Mouse (Mus musculus): ENCODE results near the gene Dmkn. TPM values are rescaled to one million over a fixed set of nuclear protein-coding genes. Genes with fewer than 3 reads are reported as not detected.

Dmkn gene
- polyA plus RNA-seq, 1 experiment from 2014 or later: not detected

GRCm38 (mm10) chr7:30751086-30751669 lies 12.4 kb upstream of the Dmkn start, which contains the start of gene Sbsn:
Sbsn (plus strand) TSS chr7:30751471.
- H3K4me3 ChIP-seq (ENCODE audit: low read depth, low read length): no peak within 1 kb of the TSS
- DNase-seq (ENCODE audit: low spot score, missing footprints) (peak; percentile 49), ATAC-seq (ENCODE audit: low FRiP score) (no peak)
- no peak within 1 kb of the TSS for H3K9ac ChIP-seq (ENCODE audit: low read length)
- no peaks in the 10 kb centered on the region for H3K36me3 ChIP-seq (ENCODE audit: control insufficient read depth, insufficient read depth, low read length)
- peaks cover 4% of the 10 kb centered on the region; the same call in 1 of the 2 replicates for H3K9me3 ChIP-seq (ENCODE audit: control insufficient read depth, low read length)
- H3K27me3 ChIP-seq (ENCODE audit: control insufficient read depth, insufficient read depth, low read length): no peaks in the 10 kb centered on the region
- no peak within 1 kb of the TSS for H3K27ac ChIP-seq (ENCODE audit: low read depth, low read length)
- H3K4me2 ChIP-seq: no peak within 1 kb of the TSS
- H3K4me1 ChIP-seq (ENCODE audit: control insufficient read depth, insufficient read depth, low read length): no peaks in the 10 kb centered on the region
- WGBS: 71% methylated on average over 5 of the region's 5 CpGs

- no peaks in the 10 kb centered on the region for H3K36me3 ChIP-seq (ENCODE audit: control insufficient read depth, insufficient read depth, low read length)
- WGBS: 69% methylated on average over 3 of the region's 3 CpGs
- H3K4me3 ChIP-seq (ENCODE audit: low read depth, low read length): no peak overlapping the region
- ATAC-seq (ENCODE audit: low FRiP score) (no peak), DNase-seq (ENCODE audit: low spot score, missing footprints) (no peak)
- peaks cover 4% of the 10 kb centered on the region; the same call in 1 of the 2 replicates for H3K9me3 ChIP-seq (ENCODE audit: control insufficient read depth, low read length)
- no peak overlapping the region for H3K9ac ChIP-seq (ENCODE audit: low read length)
- no peak overlapping the region for H3K27ac ChIP-seq (ENCODE audit: low read depth, low read length)
- no peaks in the 10 kb centered on the region for H3K4me1 ChIP-seq (ENCODE audit: control insufficient read depth, insufficient read depth, low read length)
- no peak overlapping the region for H3K4me2 ChIP-seq
- H3K27me3 ChIP-seq (ENCODE audit: control insufficient read depth, insufficient read depth, low read length): no peaks in the 10 kb centered on the region
These were observed 6.6 kb upstream of the Dmkn start for GRCm38 (mm10) chr7:30757001-30757400.

GRCm38 (mm10) chr7:30758853-30759252 lies 4.7 kb upstream of the Dmkn start:
- no peak overlapping the region for H3K9ac ChIP-seq (ENCODE audit: low read length)
- DNase-seq (ENCODE audit: low spot score, missing footprints) (no peak), ATAC-seq (ENCODE audit: low FRiP score) (no peak)
- H3K4me2 ChIP-seq: no peak overlapping the region
- no peaks in the 10 kb centered on the region for H3K4me1 ChIP-seq (ENCODE audit: control insufficient read depth, insufficient read depth, low read length)
- peaks cover 4% of the 10 kb centered on the region; the same call in 1 of the 2 replicates for H3K9me3 ChIP-seq (ENCODE audit: control insufficient read depth, low read length)
- no peak overlapping the region for H3K27ac ChIP-seq (ENCODE audit: low read depth, low read length)
- 42% methylated on average over 4 of the region's 4 CpGs for WGBS
- H3K36me3 ChIP-seq (ENCODE audit: control insufficient read depth, insufficient read depth, low read length): no peaks in the 10 kb centered on the region
- no peaks in the 10 kb centered on the region for H3K27me3 ChIP-seq (ENCODE audit: control insufficient read depth, insufficient read depth, low read length)
- no peak overlapping the region for H3K4me3 ChIP-seq (ENCODE audit: low read depth, low read length)

DNA sequence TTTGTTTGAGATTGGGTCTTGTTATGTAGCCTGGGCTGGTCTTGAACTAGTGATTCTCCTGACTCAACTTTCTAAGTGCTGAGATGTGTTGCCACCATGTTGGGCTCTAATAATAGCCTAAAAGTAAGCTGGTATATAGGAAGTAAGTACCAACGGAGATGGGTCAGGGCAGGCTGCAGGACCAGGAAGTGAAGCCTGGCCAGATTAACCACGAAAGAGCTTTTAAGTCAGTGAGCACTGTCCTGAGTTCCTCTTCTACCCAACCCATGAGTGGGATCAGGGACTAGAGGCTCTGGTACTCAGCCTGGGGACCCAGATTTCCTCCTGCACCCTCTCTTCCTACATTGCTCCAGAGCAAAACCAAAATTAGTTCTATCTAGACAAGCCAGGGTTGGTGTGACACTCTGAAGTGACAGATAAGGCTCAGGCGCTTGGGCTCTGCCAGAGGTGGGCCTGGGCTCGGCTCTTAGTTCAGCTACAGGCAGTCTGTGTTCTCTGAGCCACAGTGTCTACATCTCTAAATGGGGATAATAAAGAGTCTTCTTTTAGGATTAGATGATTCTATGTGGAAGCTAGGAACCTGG lies 1.7 kb upstream of the Dmkn start:
- H3K4me1 ChIP-seq (ENCODE audit: control insufficient read depth, insufficient read depth, low read length): no peaks in the 10 kb centered on the region
- no peak overlapping the region for H3K4me2 ChIP-seq
- H3K36me3 ChIP-seq (ENCODE audit: control insufficient read depth, insufficient read depth, low read length): no peaks in the 10 kb centered on the region
- WGBS: 79% methylated on average over 4 of the region's 4 CpGs
- H3K27me3 ChIP-seq (ENCODE audit: control insufficient read depth, insufficient read depth, low read length): no peaks in the 10 kb centered on the region
- H3K9me3 ChIP-seq (ENCODE audit: control insufficient read depth, low read length): no peaks in the 10 kb centered on the region
- no peak overlapping the region for H3K4me3 ChIP-seq (ENCODE audit: low read depth, low read length)
- no peak overlapping the region for H3K27ac ChIP-seq (ENCODE audit: low read depth, low read length)
- no peak for DNase-seq (ENCODE audit: low spot score, missing footprints)
- no peak for ATAC-seq (ENCODE audit: low FRiP score)
- no peak overlapping the region for H3K9ac ChIP-seq (ENCODE audit: low read length)

DNA sequence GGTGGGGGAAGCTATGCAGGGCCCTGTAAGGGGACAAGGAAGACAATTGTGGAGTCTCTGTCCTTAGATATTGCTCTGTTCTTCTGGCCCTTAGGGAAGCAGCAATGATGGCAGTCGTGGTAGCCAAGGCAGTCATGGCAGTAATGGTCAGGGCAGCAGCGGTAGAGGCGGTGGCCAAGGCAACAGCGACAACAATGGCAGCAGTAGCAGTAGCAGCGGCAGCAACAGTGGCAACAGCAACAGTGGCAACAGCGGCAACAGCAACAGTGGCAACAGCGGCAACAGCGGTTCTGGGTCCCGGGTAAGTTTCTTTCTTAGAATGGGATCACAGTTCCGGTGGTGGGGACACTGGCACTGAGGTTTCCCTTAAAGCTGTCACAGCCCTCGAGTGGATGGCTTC lies 1.6 kb downstream of the Dmkn start:
- DNase-seq (ENCODE audit: low spot score, missing footprints): no peak
- 47% methylated on average over 11 of the region's 11 CpGs for WGBS
- Histone ChIP-seq H3K4me3 (ENCODE audit: low read depth, low read length) (no peak overlapping the region), H3K4me2 (peak overlapping the region; percentile 4; the same call in 1 of the 2 replicates), H3K9ac (ENCODE audit: low read length) (no peak overlapping the region), H3K9me3 (ENCODE audit: control insufficient read depth, low read length) (no peaks in the 10 kb centered on the region), H3K27me3 (ENCODE audit: control insufficient read depth, insufficient read depth, low read length) (no peaks in the 10 kb centered on the region), H3K36me3 (ENCODE audit: control insufficient read depth, insufficient read depth, low read length) (no peaks in the 10 kb centered on the region), H3K4me1 (ENCODE audit: control insufficient read depth, insufficient read depth, low read length) (no peaks in the 10 kb centered on the region), H3K27ac (ENCODE audit: low read depth, low read length) (no peak overlapping the region)
- ATAC-seq (ENCODE audit: low FRiP score): no peak

DNA sequence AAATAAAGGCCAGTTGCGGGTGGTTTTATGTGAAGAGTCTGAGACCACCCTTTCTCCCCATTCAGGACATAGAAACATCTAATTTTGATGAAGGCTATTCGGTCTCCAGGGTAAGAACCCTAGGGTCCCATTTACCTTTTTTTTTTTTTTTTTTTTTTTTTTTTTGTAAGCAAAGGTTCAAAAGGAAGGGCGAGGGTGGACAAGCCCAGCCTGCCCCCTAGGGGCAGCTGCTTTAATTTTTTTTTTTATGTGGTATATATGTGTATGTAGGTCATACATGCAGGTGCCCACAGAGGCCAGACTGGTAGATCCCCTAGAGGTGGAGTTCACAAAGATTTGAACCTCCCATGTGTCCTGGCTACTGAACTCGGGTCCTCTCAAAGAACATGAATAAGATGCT lies 2.9 kb downstream of the Dmkn start:
- no peak overlapping the region for H3K4me2 ChIP-seq
- H3K36me3 ChIP-seq (ENCODE audit: control insufficient read depth, insufficient read depth, low read length): no peaks in the 10 kb centered on the region
- no peak overlapping the region for H3K4me3 ChIP-seq (ENCODE audit: low read depth, low read length)

DNA sequence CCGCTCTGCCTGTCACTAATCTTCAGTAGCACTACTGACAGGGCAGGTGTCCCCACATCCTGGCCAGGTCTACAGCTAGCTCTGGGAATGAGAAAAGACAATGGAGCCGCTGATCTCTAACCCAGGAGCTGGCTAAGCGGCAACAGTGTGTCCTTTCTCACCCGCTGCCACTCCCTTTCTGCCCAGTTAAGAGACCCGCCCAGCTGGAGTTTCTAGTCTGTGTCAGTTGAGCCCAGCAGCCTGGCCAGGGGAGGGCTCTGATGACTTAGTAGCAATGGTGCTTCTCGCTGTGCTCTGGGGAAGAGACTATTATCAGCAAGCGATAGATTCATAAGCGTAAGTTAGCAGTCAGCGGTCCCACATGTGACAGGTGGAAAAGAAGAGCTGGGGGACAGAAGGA lies 5.7 kb downstream of the Dmkn start:
- Histone ChIP-seq H3K4me2 (no peak overlapping the region), H3K9me3 (ENCODE audit: control insufficient read depth, low read length) (no peaks in the 10 kb centered on the region), H3K4me1 (ENCODE audit: control insufficient read depth, insufficient read depth, low read length) (no peaks in the 10 kb centered on the region), H3K4me3 (ENCODE audit: low read depth, low read length) (no peak overlapping the region), H3K9ac (ENCODE audit: low read length) (no peak overlapping the region), H3K27me3 (ENCODE audit: control insufficient read depth, insufficient read depth, low read length) (no peaks in the 10 kb centered on the region), H3K36me3 (ENCODE audit: control insufficient read depth, insufficient read depth, low read length) (no peaks in the 10 kb centered on the region), H3K27ac (ENCODE audit: low read depth, low read length) (no peak overlapping the region)
- DNase-seq (ENCODE audit: low spot score, missing footprints): no peak
- ATAC-seq (ENCODE audit: low FRiP score): no peak
- 30% methylated on average over 9 of the region's 9 CpGs for WGBS

More for the DNA sequence above, 2.9 kb downstream of the Dmkn start:
- WGBS: 92% methylated on average over 4 of the region's 4 CpGs
- Histone ChIP-seq H3K27me3 (ENCODE audit: control insufficient read depth, insufficient read depth, low read length) (no peaks in the 10 kb centered on the region), H3K27ac (ENCODE audit: low read depth, low read length) (no peak overlapping the region), H3K9ac (ENCODE audit: low read length) (no peak overlapping the region), H3K4me1 (ENCODE audit: control insufficient read depth, insufficient read depth, low read length) (no peaks in the 10 kb centered on the region), H3K9me3 (ENCODE audit: control insufficient read depth, low read length) (no peaks in the 10 kb centered on the region)
- DNase-seq (ENCODE audit: low spot score, missing footprints) (no peak), ATAC-seq (ENCODE audit: low FRiP score) (no peak)

DNA sequence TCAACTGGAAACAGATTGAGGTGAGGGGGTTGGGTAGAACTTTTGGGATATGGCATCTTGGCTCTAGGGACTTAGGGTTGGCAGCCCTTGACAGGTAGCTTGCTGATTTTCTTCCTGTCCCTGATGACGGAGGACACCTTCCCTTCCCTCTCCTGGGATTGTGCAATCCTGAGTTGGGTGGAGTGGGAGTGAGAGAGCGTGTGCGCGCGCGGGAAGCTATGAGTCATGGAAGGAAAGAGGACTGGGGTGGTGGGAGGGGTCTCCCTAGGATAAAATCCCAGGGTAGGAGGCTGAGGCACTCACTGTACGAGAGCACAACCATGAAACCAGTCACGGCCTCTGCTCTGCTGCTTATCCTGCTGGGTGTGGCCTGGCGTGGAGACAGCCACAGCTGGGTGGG lies 12.5 kb downstream of the Dmkn start:
- H3K27ac ChIP-seq (ENCODE audit: low read depth, low read length): no peak overlapping the region
- no peak overlapping the region for H3K4me3 ChIP-seq (ENCODE audit: low read depth, low read length)
- no peaks in the 10 kb centered on the region for H3K4me1 ChIP-seq (ENCODE audit: control insufficient read depth, insufficient read depth, low read length)
- H3K27me3 ChIP-seq (ENCODE audit: control insufficient read depth, insufficient read depth, low read length): no peaks in the 10 kb centered on the region
- no peak for ATAC-seq (ENCODE audit: low FRiP score)
- H3K9ac ChIP-seq (ENCODE audit: low read length): no peak overlapping the region
- DNase-seq (ENCODE audit: low spot score, missing footprints): no peak
- WGBS: 91% methylated on average over 9 of the region's 9 CpGs
- no peaks in the 10 kb centered on the region for H3K9me3 ChIP-seq (ENCODE audit: control insufficient read depth, low read length)
- no peaks in the 10 kb centered on the region for H3K36me3 ChIP-seq (ENCODE audit: control insufficient read depth, insufficient read depth, low read length)
- H3K4me2 ChIP-seq: no peak overlapping the region

DNA sequence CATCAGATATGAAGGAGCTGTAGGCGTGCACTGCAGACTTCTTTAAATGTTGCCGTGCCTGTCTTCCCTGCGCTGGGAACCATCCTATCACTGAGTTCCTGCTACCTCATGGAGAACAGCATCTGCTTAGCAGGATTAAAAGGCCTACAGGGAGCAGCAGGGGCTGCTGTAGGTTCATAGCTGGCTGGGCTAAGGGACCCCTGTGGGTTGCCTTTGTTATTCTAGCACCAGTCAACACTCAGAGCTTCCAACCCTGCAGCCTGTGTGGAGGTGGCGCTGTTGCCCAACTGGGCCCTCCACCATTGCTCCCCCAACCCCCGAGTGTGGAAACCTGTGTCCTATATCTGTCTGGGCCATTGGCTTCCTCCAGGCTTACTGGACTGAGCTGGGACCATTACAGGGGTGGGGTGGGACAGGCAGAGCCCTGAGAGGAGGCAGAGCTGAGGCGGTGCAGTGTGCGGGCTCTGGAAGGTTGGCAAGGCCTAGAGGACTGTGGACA lies 13.6 kb downstream of the Dmkn start:
- Histone ChIP-seq H3K27me3 (ENCODE audit: control insufficient read depth, insufficient read depth, low read length) (no peaks in the 10 kb centered on the region), H3K4me1 (ENCODE audit: control insufficient read depth, insufficient read depth, low read length) (no peaks in the 10 kb centered on the region)

More for the DNA sequence above, 13.6 kb downstream of the Dmkn start:
- no peak overlapping the region for H3K4me3 ChIP-seq (ENCODE audit: low read depth, low read length)
- DNase-seq (ENCODE audit: low spot score, missing footprints) (no peak), ATAC-seq (ENCODE audit: low FRiP score) (no peak)
- no peaks in the 10 kb centered on the region for H3K9me3 ChIP-seq (ENCODE audit: control insufficient read depth, low read length)
- no peak overlapping the region for H3K27ac ChIP-seq (ENCODE audit: low read depth, low read length)
- H3K36me3 ChIP-seq (ENCODE audit: control insufficient read depth, insufficient read depth, low read length): no peaks in the 10 kb centered on the region
- H3K9ac ChIP-seq (ENCODE audit: low read length): no peak overlapping the region
- no peak overlapping the region for H3K4me2 ChIP-seq
- 44% methylated on average over 7 of the region's 7 CpGs for WGBS

All from midbrain, embryonic 11.5 days (tissue).